10 mouse cellular contexts compared by ENCODE assay signal in the genomic region with DNA sequence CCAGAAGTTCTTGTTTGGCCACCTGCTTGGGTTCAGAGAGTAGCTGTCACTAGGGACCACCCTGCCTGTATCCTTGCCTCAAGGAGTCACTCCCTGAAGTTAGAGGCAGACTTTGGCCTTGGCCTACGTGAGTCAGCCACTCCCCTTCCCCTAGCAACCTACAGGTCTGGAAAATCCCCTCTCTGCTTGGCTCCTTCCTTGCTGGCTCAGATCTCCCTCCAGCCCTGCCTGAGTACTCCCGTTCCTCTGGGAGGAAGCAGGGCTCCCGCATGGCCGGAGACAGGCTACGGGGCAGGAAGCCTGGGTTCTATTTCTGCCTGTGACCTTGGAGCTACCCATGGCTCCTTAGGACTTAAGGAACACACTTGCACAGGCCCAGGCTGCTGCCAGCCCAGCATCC. TPM values are rescaled to one million over a fixed set of nuclear protein-coding genes. Genes with fewer than 3 reads are reported as not detected.
DNase-seq lines count a peak whose midpoint lies in the region; ATAC-seq and TF ChIP-seq lines count a peak whose summit lies in the region.
"Had no signal": no experiment of that assay in that cellular context is flagged by ENCODE, and none has a peak within 500 bp of the region (broad histone marks: within the 10 kb centered on the region; RNA-seq: fewer than 3 reads in every experiment).

No protein-coding gene starts in this region.

- no peak for DNase-seq in lung, embryonic 14.5 days
- DNase-seq in lung, postnatal 10 days: no peak
- DNase-seq in heart, embryonic 10.5 days (ENCODE audit: low spot score): no peak
- peak; percentile 60 to 76 for DNase-seq in kidney, adult 8-10 months
- DNase-seq in thymus, postnatal 14 days: no peak
- no peak for DNase-seq in cerebellum, adult 2 months

- peak overlapping the region; percentile 82 for H3K27ac ChIP-seq in lung, embryonic 14.5 days (ENCODE audit: low read depth)
- peak overlapping the region; percentile 73 for H3K27ac ChIP-seq in heart, embryonic 10.5 days
- peak overlapping the region; percentile 85 for H3K27ac ChIP-seq in stomach, embryonic 14.5 days (ENCODE audit: low read length)
- H3K27ac ChIP-seq in cerebellum, adult 2 months (ENCODE audit: insufficient read depth, low read length): no peak overlapping the region
- H3K27ac ChIP-seq in forebrain, embryonic 12.5 days: no peak overlapping the region
- H3K27ac ChIP-seq: liver, embryonic 14.5 days had no signal

- H3K4me1 ChIP-seq in lung, embryonic 14.5 days (ENCODE audit: insufficient read depth): peaks cover 36% of the 10 kb centered on the region
- peaks cover 99% of the 10 kb centered on the region for H3K4me1 ChIP-seq in heart, embryonic 10.5 days
- H3K4me1 ChIP-seq in stomach, embryonic 14.5 days (ENCODE audit: control insufficient read depth, insufficient read depth, low read length): peaks cover 44% of the 10 kb centered on the region
- peaks cover 8% of the 10 kb centered on the region; the same call in 1 of the 2 replicates for H3K4me1 ChIP-seq in cerebellum, adult 2 months (ENCODE audit: control insufficient read depth, insufficient read depth, low read length)
- peaks cover 15% of the 10 kb centered on the region for H3K4me1 ChIP-seq in forebrain, embryonic 12.5 days

- TF ChIP-seq POLR2A in cerebellum, adult 2 months (IDR thresholded peaks at IDR 0.05; ENCODE audit: borderline replicate concordance, insufficient read depth, low read length): no peak

- peaks cover 15% of the 10 kb centered on the region for H3K36me3 ChIP-seq in lung, embryonic 14.5 days (ENCODE audit: insufficient read depth)
- peaks cover 38% of the 10 kb centered on the region for H3K36me3 ChIP-seq in heart, embryonic 10.5 days
- H3K36me3 ChIP-seq in stomach, embryonic 14.5 days (ENCODE audit: control insufficient read depth, insufficient read depth, low read length): peaks cover 6% of the 10 kb centered on the region
- no peaks in the 10 kb centered on the region for H3K36me3 ChIP-seq in forebrain, embryonic 12.5 days (replicated peaks)

- H3K4me3 ChIP-seq in lung, embryonic 14.5 days (ENCODE audit: low read depth, low read length): no peak overlapping the region
- H3K4me3 ChIP-seq in heart, embryonic 10.5 days: no peak overlapping the region
- H3K4me3 ChIP-seq in stomach, embryonic 14.5 days (ENCODE audit: low read depth, low read length): no peak overlapping the region
- no peak overlapping the region for H3K4me3 ChIP-seq in cerebellum, adult 2 months (replicated peaks; ENCODE audit: insufficient read depth, low read depth, low read length)
- H3K4me3 ChIP-seq in forebrain, embryonic 12.5 days (replicated peaks): no peak overlapping the region

- peak overlapping the region; percentile 12; the same call in 1 of the 2 replicates for H3K4me2 ChIP-seq in lung, embryonic 14.5 days
- no peak overlapping the region for H3K4me2 ChIP-seq in stomach, embryonic 14.5 days (replicated peaks; ENCODE audit: low read depth, low read length)
- no peak overlapping the region for H3K4me2 ChIP-seq in forebrain, embryonic 12.5 days

- TF ChIP-seq CTCF in lung, embryonic 14.5 days (IDR thresholded peaks at IDR 0.05; ENCODE audit: low read depth): no peak
- TF ChIP-seq CTCF in cerebellum, adult 2 months (IDR thresholded peaks at IDR 0.05; ENCODE audit: borderline replicate concordance, insufficient read depth, low read depth, low read length): no peak

- no peak overlapping the region; the same call in 1 of the 2 replicates for H3K9ac ChIP-seq in lung, embryonic 14.5 days
- H3K9ac ChIP-seq in stomach, embryonic 14.5 days (replicated peaks; ENCODE audit: low read depth, low read length): no peak overlapping the region
- H3K9ac ChIP-seq in forebrain, embryonic 12.5 days: no peak overlapping the region
- H3K9ac ChIP-seq: liver, embryonic 14.5 days had no signal

- no peaks in the 10 kb centered on the region for H3K9me3 ChIP-seq in lung, embryonic 14.5 days (ENCODE audit: low read depth, low read length)
- H3K9me3 ChIP-seq in heart, embryonic 10.5 days: no peaks in the 10 kb centered on the region
- no peaks in the 10 kb centered on the region for H3K9me3 ChIP-seq in stomach, embryonic 14.5 days (ENCODE audit: control insufficient read depth, low read depth, low read length)
- H3K9me3 ChIP-seq in forebrain, embryonic 12.5 days: no peaks in the 10 kb centered on the region

- 79% methylated on average over 5 of the region's 5 CpGs for WGBS in lung, embryonic 14.5 days
- 64% methylated on average over 5 of the region's 5 CpGs for WGBS in heart, embryonic 10.5 days
- WGBS in stomach, embryonic 14.5 days: 62% methylated on average over 5 of the region's 5 CpGs
- WGBS in cerebellum, adult 2 months: 82% methylated on average over 5 of the region's 5 CpGs
- 86% methylated on average over 5 of the region's 5 CpGs for WGBS in forebrain, embryonic 12.5 days

- no peaks in the 10 kb centered on the region for H3K27me3 ChIP-seq in lung, embryonic 14.5 days (ENCODE audit: insufficient read depth, low read length)
- H3K27me3 ChIP-seq in heart, embryonic 10.5 days (ENCODE audit: insufficient read depth, poor library complexity, severe bottlenecking): no peaks in the 10 kb centered on the region
- H3K27me3 ChIP-seq in stomach, embryonic 14.5 days (ENCODE audit: control insufficient read depth, insufficient read depth, low read length): no peaks in the 10 kb centered on the region
- no peaks in the 10 kb centered on the region for H3K27me3 ChIP-seq in cerebellum, adult 2 months (ENCODE audit: control insufficient read depth, insufficient read depth, low read length)
- no peaks in the 10 kb centered on the region for H3K27me3 ChIP-seq in forebrain, embryonic 12.5 days
- H3K27me3 ChIP-seq: Patski had no signal

- ATAC-seq in lung, embryonic 14.5 days (ENCODE audit: insufficient read depth): peak; percentile 25; the same call in 1 of the 2 replicates
- ATAC-seq in stomach, embryonic 14.5 days (ENCODE audit: insufficient number of reproducible peaks, insufficient read depth, low FRiP score, low read depth): peak; percentile 44
- no peak for ATAC-seq in forebrain, embryonic 12.5 days (ENCODE audit: low FRiP score)
- ATAC-seq: Patski had no signal

RNA-seq across cellular contexts. Expression of gene Hspg2, which starts 28.8 kb away (rescaled TPM):
- polyA plus RNA-seq in lung, embryonic 14.5 days (2014; fragmentation: Nextera tagmentation; extraction: Ambion mirVana): 51.2 and 58.1 TPM in 2 replicates
- polyA plus RNA-seq in heart, embryonic 10.5 days (2016; fragmentation: Nextera tagmentation; extraction: Ambion mirVana): 52.0 and 58.9 TPM in 2 replicates
- 42.6 and 44.1 TPM in 2 replicates for polyA plus RNA-seq in stomach, embryonic 14.5 days (2014; fragmentation: Nextera tagmentation; extraction: Ambion mirVana)
- 2.8 and 3.1 TPM in 2 replicates for polyA plus RNA-seq in cerebellum, adult 2 months (2012; rRNA removed)
- polyA plus RNA-seq in forebrain, embryonic 12.5 days (2016; fragmentation: Nextera tagmentation; extraction: Ambion mirVana): 8.0 and 8.9 TPM in 2 replicates

RNA-seq across cellular contexts. Expression of gene 1700013G24Rik, which starts 44.3 kb away (rescaled TPM):
- polyA plus RNA-seq in lung, embryonic 14.5 days (2014; fragmentation: Nextera tagmentation; extraction: Ambion mirVana): not detected in 2 replicates
- polyA plus RNA-seq in heart, embryonic 10.5 days (2016; fragmentation: Nextera tagmentation; extraction: Ambion mirVana): not detected in 2 replicates
- polyA plus RNA-seq in stomach, embryonic 14.5 days (2014; fragmentation: Nextera tagmentation; extraction: Ambion mirVana): not detected in 2 replicates
- polyA plus RNA-seq in cerebellum, adult 2 months (2012; rRNA removed): not detected in 2 replicates
- polyA plus RNA-seq in forebrain, embryonic 12.5 days (2016; fragmentation: Nextera tagmentation; extraction: Ambion mirVana): not detected in 2 replicates
- polyA plus RNA-seq: liver, embryonic 14.5 days; Patski had no signal

Comparison
In these comparisons a context has a peak if more than half of its experiments do, and no peak if none do; other contexts are left out.
1. DNase-seq: peak in kidney, adult 8-10 months (2 of 2); none in lung, embryonic 14.5 days (single experiment), lung, postnatal 10 days (single experiment), heart, embryonic 10.5 days (single experiment), thymus, postnatal 14 days (single experiment) and cerebellum, adult 2 months (0 of 2).
2. H3K27ac ChIP-seq: peak in lung, embryonic 14.5 days (single experiment), heart, embryonic 10.5 days (single experiment) and stomach, embryonic 14.5 days (single experiment); none in cerebellum, adult 2 months (single experiment) and forebrain, embryonic 12.5 days (single experiment).